Mouse (Mus musculus): Measurements from ENCODE around the gene Otop3.

GRCm38 (mm10) chr11:115382891-115383290 lies 48.4 kb downstream of the Otop3 start:
- TF ChIP-seq CTCF (IDR thresholded peaks at IDR 0.05; ENCODE audit: borderline replicate concordance, extremely low read depth, insufficient read depth, insufficient read length) (no peak), POLR2A (IDR thresholded peaks at IDR 0.05; ENCODE audit: borderline replicate concordance, extremely low read depth, insufficient read depth, insufficient read length, poor library complexity, severe bottlenecking) (no peak)
